Mouse (Mus musculus) midbrain, embryonic 14.5 days (tissue): ENCODE data around the gene Slc16a6. TPM values are rescaled to one million over a fixed set of nuclear protein-coding genes. Genes with fewer than 3 reads are reported as not detected.
"Not testable (repeated sequence)": the region's sequence is repeated elsewhere in the genome, so short reads cannot be mapped to it uniquely, and the experiment has no call there.

Experiments
- ATAC-seq: fragments of 200-750 bp; cut with Nextera tagmentation; 2 replicates; pipeline ENCODE4 v1.8.0; 2017; ENCODE audit warnings: moderate number of reproducible peaks, moderate library complexity; ENCODE audit not compliant: low FRiP score, low TSS enrichment
- DNase-seq: peaks from one replicate; pipeline ENCODE4 v3.0.0-alpha.2; 2015
- H3K27ac ChIP-seq: fragments of 300-500 bp; sonication (generic); replicated peaks from 2 replicates; pipeline ENCODE4 v1.5.1; 2014; ENCODE audit warnings: mild to moderate bottlenecking, low read depth, low read length, moderate library complexity
- H3K27me3 ChIP-seq: fragments of 300-500 bp; sonication (generic); 2 replicates; pipeline ENCODE4 v1.6.1; 2014; ENCODE audit warnings: low read length, control low read depth, mixed read lengths; ENCODE audit not compliant: control insufficient read depth, insufficient read depth
- H3K36me3 ChIP-seq: fragments of 300-500 bp; sonication (generic); 2 replicates; pipeline ENCODE4 v1.6.1; 2014; ENCODE audit warnings: low read length, control low read depth; ENCODE audit not compliant: control insufficient read depth, insufficient read depth
- H3K4me1 ChIP-seq: fragments of 300-500 bp; sonication (generic); 2 replicates; pipeline ENCODE4 v1.6.1; 2014; ENCODE audit warnings: mild to moderate bottlenecking, antibody characterized with exemption, low read length, control low read depth; ENCODE audit not compliant: control insufficient read depth, insufficient read depth
- H3K4me2 ChIP-seq: fragments of 300-500 bp; sonication (generic); 2 replicates; pipeline ENCODE4 v1.6.1; 2014; ENCODE audit warnings: mild to moderate bottlenecking, low read length, moderate library complexity
- H3K4me3 ChIP-seq: fragments of 300-500 bp; sonication (generic); replicated peaks from 2 replicates; pipeline ENCODE4 v1.5.1; 2014; ENCODE audit warnings: low read depth, low read length
- H3K9ac ChIP-seq: fragments of 300-500 bp; sonication (generic); replicated peaks from 2 replicates; pipeline ENCODE4 v1.6.1; 2014; ENCODE audit warnings: mild to moderate bottlenecking, low read length, moderate library complexity
- H3K9me3 ChIP-seq: fragments of 300-500 bp; sonication (generic); 2 replicates; pipeline ENCODE4 v1.6.1; 2016; ENCODE audit warnings: low read length, control low read depth, mixed read lengths; ENCODE audit not compliant: control insufficient read depth
- WGBS: fragments of 180-500 bp; shearing (Covaris S2); extraction: QIAGEN DNeasy Blood & Tissue Kit; methylation state at CpG from one replicate; pipeline ENCODE4 v1.1.7; 2014; 5-methylcytosine and 5-hydroxymethylcytosine counted together
- polyA plus RNA-seq: library from polyadenylated mRNA; unstranded; fragments of >200 nt; fragmentation: Nextera tagmentation; extraction: Ambion mirVana; gene quantifications from 2 replicates; pipeline ENCODE4 v1.2.1, GENCODE M21; 2014

Slc16a6 gene
- polyA plus RNA-seq, 1 experiment from 2014 or later: 3.1 TPM

DNA sequence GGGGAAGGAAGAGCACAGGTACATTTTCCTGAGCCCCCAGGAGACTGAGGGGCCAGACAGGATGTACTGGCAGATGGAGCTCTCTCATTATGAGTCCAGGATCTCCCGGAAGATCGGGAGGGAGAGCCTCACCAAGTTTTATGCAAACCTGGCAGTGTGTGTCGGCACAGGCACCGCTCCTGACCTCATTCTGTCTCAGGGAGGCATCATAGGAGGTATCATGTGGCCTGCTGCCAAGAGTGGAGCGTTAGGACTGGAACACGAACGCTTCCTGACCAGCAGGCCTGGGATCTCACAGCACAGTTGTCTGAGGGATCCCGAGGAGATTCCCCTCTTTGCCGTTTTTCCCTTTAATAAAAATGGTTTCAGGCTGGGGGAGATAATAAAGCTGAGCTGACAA lies 31.6 kb upstream of the Slc16a6 start:
- Histone ChIP-seq H3K9me3 (no peaks in the 10 kb centered on the region), H3K36me3 (no peaks in the 10 kb centered on the region), H3K4me1 (no peaks in the 10 kb centered on the region), H3K4me2 (no peak overlapping the region), H3K9ac (no peak overlapping the region), H3K27ac (no peak overlapping the region), H3K27me3 (no peaks in the 10 kb centered on the region), H3K4me3 (no peak overlapping the region)
- peak; percentile 44 for DNase-seq
- no peak for ATAC-seq
- WGBS: 61% methylated on average over 9 of the region's 9 CpGs

DNA sequence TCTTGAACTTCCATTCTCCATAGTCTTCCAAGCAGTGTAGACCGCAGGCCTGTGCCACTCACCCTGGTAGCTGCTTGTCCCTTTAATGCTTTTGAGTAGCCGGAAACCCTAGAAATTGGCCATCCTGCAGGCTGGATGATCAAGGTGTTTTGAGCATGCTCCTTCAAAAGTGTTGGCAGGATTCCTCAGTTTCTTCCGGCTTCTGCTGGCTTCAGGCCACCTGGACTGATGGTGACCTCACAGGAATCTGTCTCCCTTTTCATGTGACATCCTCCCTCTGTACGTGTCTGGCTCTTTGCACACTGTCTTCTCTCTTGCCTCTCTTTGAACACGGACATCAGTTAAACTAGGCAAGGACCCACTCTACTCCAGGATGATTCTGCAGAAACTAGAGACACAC lies 26.8 kb upstream of the Slc16a6 start:
- no peaks in the 10 kb centered on the region for H3K36me3 ChIP-seq
- no peak overlapping the region for H3K4me2 ChIP-seq
- DNase-seq (no peak), ATAC-seq (no peak)
- no peaks in the 10 kb centered on the region for H3K27me3 ChIP-seq
- no peaks in the 10 kb centered on the region for H3K9me3 ChIP-seq
- H3K27ac ChIP-seq: no peak overlapping the region
- H3K9ac ChIP-seq: no peak overlapping the region
- 89% methylated on average over 5 of the region's 5 CpGs for WGBS
- peaks cover 16% of the 10 kb centered on the region for H3K4me1 ChIP-seq
- H3K4me3 ChIP-seq: no peak overlapping the region

DNA sequence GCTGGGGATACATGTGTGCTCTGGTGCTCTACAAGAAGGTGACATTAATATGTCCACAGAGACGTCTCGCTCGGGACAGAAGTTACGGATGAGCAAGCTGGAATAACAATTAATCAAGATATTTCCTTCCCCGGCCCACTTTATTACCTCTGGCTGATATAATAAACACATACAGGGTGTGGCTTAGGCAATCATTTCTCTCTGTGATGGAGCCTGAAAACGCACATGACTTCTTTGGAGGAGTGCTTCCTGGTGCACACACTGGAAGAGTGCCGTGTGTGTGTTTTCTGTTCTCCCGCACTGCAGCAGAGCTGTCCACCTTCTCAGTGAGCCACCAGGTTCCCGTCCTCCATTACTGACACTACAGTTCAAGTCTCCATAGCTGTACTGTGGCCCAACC lies 24.6 kb upstream of the Slc16a6 start:
- Histone ChIP-seq H3K27ac (no peak overlapping the region), H3K27me3 (no peaks in the 10 kb centered on the region), H3K9me3 (no peaks in the 10 kb centered on the region), H3K4me2 (no peak overlapping the region), H3K4me1 (peaks cover 16% of the 10 kb centered on the region), H3K4me3 (no peak overlapping the region), H3K36me3 (no peaks in the 10 kb centered on the region), H3K9ac (no peak overlapping the region)
- 83% methylated on average over 9 of the region's 9 CpGs for WGBS
- DNase-seq: no peak
- no peak for ATAC-seq

DNA sequence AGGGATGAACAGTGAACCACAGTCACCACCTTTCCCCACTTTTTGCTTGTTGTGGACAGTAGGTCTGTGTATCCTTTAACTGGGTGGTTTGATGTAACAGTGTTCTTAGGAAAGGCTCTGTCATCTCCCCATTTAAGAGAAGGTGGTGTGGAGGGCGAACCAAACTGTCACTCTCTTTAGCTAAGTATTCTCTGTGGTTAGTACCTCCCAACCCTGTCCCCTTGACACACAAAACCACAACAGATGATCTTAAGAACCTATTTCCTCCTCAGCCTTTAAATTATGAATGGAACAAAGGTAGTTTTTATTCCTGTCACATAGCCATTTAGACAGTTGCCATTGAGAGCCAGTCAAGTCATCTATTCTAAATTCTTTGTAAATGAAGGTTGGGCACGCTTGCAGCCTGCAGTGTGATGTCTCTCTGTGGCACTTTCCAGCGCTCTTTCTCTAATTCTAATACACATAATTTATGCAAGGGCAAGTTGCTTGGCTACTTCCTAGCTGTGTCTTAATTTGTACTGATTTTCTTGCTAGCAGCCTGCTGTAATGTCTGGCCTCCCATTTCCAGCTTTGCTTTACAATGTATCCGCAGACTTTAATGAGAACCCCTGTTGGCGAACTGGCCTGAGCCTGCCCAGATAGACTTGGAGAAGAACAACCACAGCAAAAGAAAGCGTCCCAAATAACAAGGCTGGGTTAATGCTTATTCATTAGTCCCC lies 23.8 kb upstream of the Slc16a6 start:
- no peak for ATAC-seq
- no peaks in the 10 kb centered on the region for H3K36me3 ChIP-seq
- H3K27me3 ChIP-seq: no peaks in the 10 kb centered on the region
- 38% methylated on average over 6 of the region's 6 CpGs for WGBS
- H3K9me3 ChIP-seq: no peaks in the 10 kb centered on the region
- H3K27ac ChIP-seq: no peak overlapping the region
- no peak overlapping the region for H3K9ac ChIP-seq
- H3K4me1 ChIP-seq: peaks cover 16% of the 10 kb centered on the region
- DNase-seq: peak; percentile 42
- no peak overlapping the region for H3K4me2 ChIP-seq
- no peak overlapping the region for H3K4me3 ChIP-seq

DNA sequence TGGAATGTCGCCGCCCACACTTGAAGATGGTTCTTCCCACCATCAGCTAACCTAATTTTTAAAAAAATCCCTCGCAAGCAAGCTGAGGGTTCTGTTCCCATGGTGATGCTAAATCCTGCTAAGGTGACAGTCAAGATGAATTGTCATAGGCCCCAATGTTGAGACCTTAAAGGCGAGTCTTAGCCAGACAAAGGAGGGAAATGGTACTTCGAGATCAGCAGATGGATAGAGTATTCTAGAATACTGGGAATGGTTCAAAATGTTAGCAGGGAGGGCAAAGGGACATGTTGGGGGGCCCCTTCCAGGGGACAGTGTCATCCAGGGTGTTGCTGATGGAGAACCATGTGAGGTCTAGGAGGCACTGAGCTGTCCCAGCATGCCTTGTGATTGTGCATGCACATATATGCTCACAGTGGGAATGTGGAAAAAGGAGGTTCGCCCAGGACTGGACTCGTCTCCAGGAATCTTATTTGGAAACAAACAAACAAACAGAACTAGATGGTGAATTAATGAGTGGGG lies 23.1 kb upstream of the Slc16a6 start:
- 89% methylated on average over 7 of the region's 7 CpGs for WGBS
- ATAC-seq (no peak), DNase-seq (no peak)
- Histone ChIP-seq H3K4me2 (no peak overlapping the region), H3K4me1 (peaks cover 16% of the 10 kb centered on the region), H3K9me3 (no peaks in the 10 kb centered on the region), H3K36me3 (no peaks in the 10 kb centered on the region), H3K27me3 (no peaks in the 10 kb centered on the region), H3K4me3 (no peak overlapping the region), H3K27ac (no peak overlapping the region), H3K9ac (no peak overlapping the region)

DNA sequence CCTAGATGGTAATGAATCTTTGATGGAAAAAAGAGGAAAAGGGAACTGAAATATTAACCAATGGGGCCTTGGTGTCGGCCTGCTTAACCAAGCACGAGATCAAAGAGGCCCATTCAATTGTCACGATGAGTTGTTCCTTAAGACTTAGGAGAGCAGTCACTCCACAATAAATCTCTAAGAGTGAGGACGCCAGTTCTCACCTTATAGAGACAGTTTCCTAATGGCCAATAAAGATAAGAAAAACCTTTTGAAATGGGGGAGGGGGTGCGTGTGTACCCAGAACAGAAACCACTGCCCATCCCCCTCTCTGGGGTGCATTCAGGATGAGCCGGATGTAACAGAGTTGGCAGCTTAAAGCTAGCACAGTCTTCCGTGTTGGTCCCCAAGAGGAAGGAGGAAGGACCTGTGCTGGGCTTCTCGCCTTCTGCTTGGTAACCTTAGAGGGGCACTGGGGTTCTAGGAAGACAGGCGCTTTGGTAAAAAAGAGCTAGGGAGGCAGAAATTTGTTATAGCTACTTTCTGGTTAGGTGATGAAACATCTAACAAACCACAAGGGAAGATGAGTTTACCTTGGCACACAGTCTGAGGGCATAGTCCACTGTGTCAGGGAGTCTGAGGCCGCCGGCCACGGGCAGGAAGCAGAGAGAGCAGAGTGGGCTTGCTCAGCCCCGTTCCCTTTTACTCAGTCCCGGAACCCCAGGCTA lies 22.5 kb upstream of the Slc16a6 start:
- H3K27ac ChIP-seq: no peak overlapping the region
- H3K36me3 ChIP-seq: no peaks in the 10 kb centered on the region
- H3K4me3 ChIP-seq: no peak overlapping the region
- ATAC-seq (no peak), DNase-seq (no peak)
- peaks cover 16% of the 10 kb centered on the region for H3K4me1 ChIP-seq
- H3K27me3 ChIP-seq: no peaks in the 10 kb centered on the region
- no peak overlapping the region for H3K4me2 ChIP-seq
- no peak overlapping the region for H3K9ac ChIP-seq
- no peaks in the 10 kb centered on the region for H3K9me3 ChIP-seq
- 52% methylated on average over 14 of the region's 14 CpGs for WGBS

DNA sequence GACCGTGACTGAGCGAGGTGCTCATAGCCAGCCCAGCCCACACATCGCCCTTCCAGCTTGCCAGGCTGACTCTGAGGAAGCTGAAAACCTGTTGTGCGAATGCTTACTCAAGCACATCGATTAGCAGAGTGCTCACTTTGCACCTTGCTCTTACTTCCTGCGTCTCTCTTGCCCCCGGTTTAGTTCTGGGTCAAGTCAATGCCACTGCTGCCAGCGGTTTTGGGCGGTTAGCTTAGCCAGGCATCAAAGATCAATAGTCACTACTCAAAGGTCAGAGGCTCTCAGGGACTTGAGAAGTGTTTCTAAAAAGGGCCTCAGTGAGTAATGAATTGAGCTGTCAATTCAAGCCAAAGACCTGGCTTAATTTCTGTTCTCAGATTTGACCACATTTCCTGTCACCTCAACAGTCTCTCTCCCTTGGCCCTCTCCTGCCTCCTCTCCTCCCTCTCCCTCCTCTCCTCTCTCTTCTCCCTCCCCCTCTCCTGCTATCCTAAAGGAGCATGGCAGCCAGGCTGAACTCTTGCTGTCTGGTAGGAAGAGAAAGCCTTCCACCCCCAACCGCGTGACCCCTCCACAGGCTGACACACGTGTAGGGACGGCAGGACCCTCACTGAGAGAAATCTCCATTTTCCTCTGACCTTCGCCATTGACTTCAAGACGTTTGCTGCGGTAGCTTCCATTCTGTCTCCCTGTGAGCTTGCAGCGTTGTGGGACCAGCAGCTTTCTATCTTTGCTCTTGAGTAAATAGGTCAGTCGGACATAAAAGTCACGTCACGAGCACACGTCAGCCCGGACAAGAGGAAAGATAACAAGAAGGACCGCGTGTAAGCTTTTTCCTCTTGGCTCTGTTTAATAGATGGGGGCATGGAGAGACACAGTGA lies 21.7 kb upstream of the Slc16a6 start:
- Histone ChIP-seq H3K27ac (no peak overlapping the region), H3K27me3 (no peaks in the 10 kb centered on the region), H3K4me2 (no peak overlapping the region), H3K4me3 (no peak overlapping the region), H3K36me3 (no peaks in the 10 kb centered on the region), H3K4me1 (peaks cover 16% of the 10 kb centered on the region), H3K9ac (no peak overlapping the region), H3K9me3 (no peaks in the 10 kb centered on the region)
- 48% methylated on average over 24 of the region's 24 CpGs for WGBS
- no peak for DNase-seq
- ATAC-seq: no peak

DNA sequence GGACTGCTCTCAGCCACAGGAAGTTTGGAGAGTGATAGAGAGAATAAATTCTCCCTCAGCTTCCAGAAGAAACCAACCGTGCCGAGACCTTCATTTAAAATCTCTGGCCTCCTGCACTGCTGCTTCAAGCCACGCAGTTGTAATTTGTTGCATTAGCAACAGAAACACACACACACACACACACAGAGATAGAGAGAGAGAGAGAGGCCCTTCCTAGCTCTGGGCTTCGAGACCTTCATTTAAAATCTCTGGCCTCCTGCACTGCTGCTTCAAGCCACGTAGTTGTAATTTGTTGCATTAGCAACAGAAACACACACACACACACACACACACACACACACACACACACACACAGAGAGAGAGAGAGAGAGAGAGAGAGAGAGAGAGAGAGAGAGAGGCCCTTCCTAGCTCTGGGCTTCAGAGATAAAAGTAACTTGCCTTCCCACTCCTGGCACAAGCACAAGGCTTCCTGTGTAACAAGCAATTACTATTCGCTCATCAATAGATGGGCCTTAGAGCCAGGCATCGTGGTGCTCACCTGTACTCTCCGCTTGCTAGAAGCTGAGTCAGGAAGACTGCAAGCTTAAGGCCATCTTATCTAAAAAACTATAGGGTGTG lies 19.6 kb upstream of the Slc16a6 start:
- not testable (repeated sequence) for H3K9ac ChIP-seq, ATAC-seq, H3K27me3 ChIP-seq, H3K27ac ChIP-seq, H3K9me3 ChIP-seq, H3K4me2 ChIP-seq, H3K4me3 ChIP-seq, DNase-seq, H3K36me3 ChIP-seq
- H3K4me1 ChIP-seq: peaks cover 16% of the 10 kb centered on the region
- 76% methylated on average over 8 of the region's 8 CpGs for WGBS
